Mouse (Mus musculus): ENCODE data around the gene Mapk8ip1. TPM values are rescaled to one million over a fixed set of nuclear protein-coding genes. Genes with fewer than 3 reads are reported as not detected.
"Not testable (repeated sequence)": the region's sequence is repeated elsewhere in the genome, so short reads cannot be mapped to it uniquely, and the experiment has no call there.

The Mapk8ip1 gene
- polyA plus RNA-seq, 1 experiment from 2014 or later = 15.1 TPM

GRCm38 (mm10) chr2:92399877-92400276, 1.2 kb downstream of the Mapk8ip1 start:
- not testable (repeated sequence) for H3K4me3 ChIP-seq; H3K27ac ChIP-seq; H3K9me3 ChIP-seq; H3K4me2 ChIP-seq; ATAC-seq (ENCODE audit: borderline replicate concordance, extremely low read depth, low FRiP score, low TSS enrichment); H3K36me3 ChIP-seq; H3K4me1 ChIP-seq; H3K9ac ChIP-seq
- 64% methylated on average over 3 of the region's 4 CpGs for WGBS
- H3K27me3 ChIP-seq = peaks cover 12% of the 10 kb centered on the region

DNA sequence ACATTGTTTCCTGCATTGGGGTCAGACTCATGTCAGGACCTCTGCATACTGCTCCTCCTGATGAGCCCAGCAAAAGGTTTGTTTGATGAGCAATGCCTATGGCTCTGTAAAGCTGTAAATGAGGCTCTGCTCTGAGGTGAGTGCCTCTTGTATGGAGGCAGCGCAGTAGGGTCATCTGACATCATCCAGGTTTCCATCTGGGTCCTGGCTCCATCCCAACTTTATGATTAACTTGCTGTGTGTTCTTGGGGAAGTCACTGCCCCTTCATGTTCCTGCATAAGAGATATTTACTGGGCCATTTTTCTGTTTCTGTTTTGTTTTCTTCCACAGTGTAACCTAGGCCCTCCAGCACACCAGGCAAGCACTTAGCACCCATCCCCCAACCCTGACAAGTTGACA, 3.6 kb downstream of the Mapk8ip1 start:
- H3K27me3 ChIP-seq = peaks cover 16% of the 10 kb centered on the region
- ATAC-seq (ENCODE audit: borderline replicate concordance, extremely low read depth, low FRiP score, low TSS enrichment) = no peak
- H3K9me3 ChIP-seq = no peaks in the 10 kb centered on the region

GRCm38 (mm10) chr2:92395535-92395934, 5.5 kb downstream of the Mapk8ip1 start:
- Histone ChIP-seq H3K27me3 (peaks cover 10% of the 10 kb centered on the region; the same call in 1 of the 2 replicates), H3K27ac (no peak overlapping the region), H3K9me3 (no peaks in the 10 kb centered on the region), H3K9ac (no peak overlapping the region), H3K4me3 (no peak overlapping the region), H3K4me2 (no peak overlapping the region), H3K36me3 (no peaks in the 10 kb centered on the region), H3K4me1 (peaks cover 12% of the 10 kb centered on the region)
- ATAC-seq (ENCODE audit: borderline replicate concordance, extremely low read depth, low FRiP score, low TSS enrichment) = no peak
- 80% methylated on average over 3 of the region's 3 CpGs for WGBS

More for the DNA sequence above, 3.6 kb downstream of the Mapk8ip1 start:
- Histone ChIP-seq H3K9ac (no peak overlapping the region), H3K36me3 (no peaks in the 10 kb centered on the region), H3K4me2 (no peak overlapping the region), H3K4me3 (no peak overlapping the region), H3K27ac (no peak overlapping the region), H3K4me1 (peaks cover 6% of the 10 kb centered on the region; the same call in 1 of the 2 replicates)
- WGBS = 82% methylated on average over 1 of the region's 1 CpGs

DNA sequence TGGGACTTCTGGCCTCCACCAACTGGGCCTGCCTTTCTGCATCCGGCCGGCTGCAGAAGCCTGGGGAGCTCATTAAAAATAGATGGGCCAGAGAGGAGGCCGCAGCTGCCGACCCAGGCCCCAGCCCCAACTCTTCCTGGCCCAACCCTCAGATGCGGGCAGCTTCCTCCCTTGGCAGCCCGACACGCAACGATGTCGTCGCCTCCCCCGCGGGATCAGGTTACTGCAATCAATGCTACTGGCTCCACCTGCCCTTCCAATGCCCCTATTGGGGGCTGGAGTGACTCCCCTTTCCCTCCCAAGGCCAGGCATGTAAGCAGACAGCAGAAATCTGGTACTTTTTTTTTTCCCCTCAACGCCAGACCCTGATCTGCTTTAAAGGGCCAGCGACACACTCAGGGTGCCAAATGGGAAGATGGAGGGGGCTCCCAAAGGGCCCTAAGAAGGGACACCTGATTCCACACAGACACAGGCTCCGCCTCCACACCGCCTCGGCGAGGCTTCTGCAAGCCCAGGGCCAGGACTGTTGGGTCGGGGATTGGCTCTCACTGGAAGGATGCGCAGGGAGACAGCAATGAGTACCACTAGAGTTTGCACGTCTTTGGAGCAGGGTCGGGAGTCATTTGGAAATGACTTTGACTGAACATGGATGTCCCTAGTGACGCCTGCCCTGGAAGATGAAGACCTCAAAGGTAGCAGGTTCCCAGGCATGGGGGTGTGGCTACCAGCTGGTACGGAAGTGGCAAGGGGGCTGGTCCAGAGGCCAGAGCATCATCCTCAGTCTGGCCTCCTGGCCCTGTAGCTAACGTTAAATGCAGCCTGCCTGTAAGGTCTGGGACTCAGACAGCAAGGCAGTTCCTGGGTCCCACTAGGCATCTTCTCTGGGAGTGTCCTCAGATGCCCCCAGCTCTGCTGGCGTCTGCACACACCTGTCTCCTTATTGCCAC, 8.5 kb downstream of the Mapk8ip1 start:
- Histone ChIP-seq H3K27ac (no peak overlapping the region), H3K9me3 (no peaks in the 10 kb centered on the region), H3K4me3 (peak overlapping the region; percentile 16), H3K4me2 (peak overlapping the region; percentile 43), H3K4me1 (peaks cover 38% of the 10 kb centered on the region), H3K36me3 (no peaks in the 10 kb centered on the region), H3K9ac (peak overlapping the region; percentile 13), H3K27me3 (peaks cover 6% of the 10 kb centered on the region; the same call in 1 of the 2 replicates)
- 5% methylated on average over 26 of the region's 26 CpGs for WGBS
- no peak for ATAC-seq (ENCODE audit: borderline replicate concordance, extremely low read depth, low FRiP score, low TSS enrichment)

- Histone ChIP-seq H3K9me3 (no peaks in the 10 kb centered on the region), H3K4me1 (peaks cover 38% of the 10 kb centered on the region), H3K27ac (no peak overlapping the region), H3K36me3 (0 out of 2 replicates have a peak, but pooled peaks cover under 1% of the 10 kb centered on the region), H3K27me3 (peaks cover 6% of the 10 kb centered on the region; the same call in 1 of the 2 replicates), H3K4me3 (peak overlapping the region; percentile 16), H3K9ac (peak overlapping the region; percentile 13), H3K4me2 (peak overlapping the region; percentile 43)
- no peak for ATAC-seq (ENCODE audit: borderline replicate concordance, extremely low read depth, low FRiP score, low TSS enrichment)
- 27% methylated on average over 11 of the region's 11 CpGs for WGBS
Measured at GRCm38 (mm10) chr2:92391703-92392317, 9.3 kb downstream of the Mapk8ip1 start.

DNA sequence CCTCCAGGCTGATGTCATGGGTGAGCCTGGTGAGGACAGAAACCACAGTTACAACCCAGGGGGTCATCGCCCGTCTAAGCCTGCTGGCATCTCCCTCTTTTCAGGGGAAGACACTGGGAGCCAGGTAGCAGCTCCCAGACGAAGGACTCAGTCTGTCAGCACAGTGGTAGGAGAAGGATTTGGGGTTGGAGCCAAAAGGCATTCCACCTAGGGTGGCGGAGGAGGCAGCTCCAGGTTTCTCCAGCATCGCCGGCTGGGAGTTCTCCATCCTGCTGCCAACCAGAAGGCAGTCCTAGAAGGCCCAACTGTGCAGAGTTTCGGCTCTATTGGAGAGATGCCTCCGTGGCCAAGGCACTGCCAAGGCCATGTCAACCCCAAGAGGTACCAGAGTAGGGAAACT, 9.9 kb downstream of the Mapk8ip1 start:
- Histone ChIP-seq H3K27me3 (peaks cover 6% of the 10 kb centered on the region; the same call in 1 of the 2 replicates), H3K4me3 (no peak overlapping the region), H3K4me2 (no peak overlapping the region), H3K36me3 (peaks cover 4% of the 10 kb centered on the region; the same call in 1 of the 2 replicates), H3K4me1 (peaks cover 38% of the 10 kb centered on the region), H3K9me3 (no peaks in the 10 kb centered on the region), H3K9ac (no peak overlapping the region), H3K27ac (no peak overlapping the region)
- ATAC-seq (ENCODE audit: borderline replicate concordance, extremely low read depth, low FRiP score, low TSS enrichment) = no peak
- whole genome bisulfite sequencing = 80% methylated on average over 8 of the region's 8 CpGs

GRCm38 (mm10) chr2:92390206-92390930, 10.7 kb downstream of the Mapk8ip1 start:
- Histone ChIP-seq H3K4me1 (peaks cover 38% of the 10 kb centered on the region), H3K27ac (no peak overlapping the region), H3K4me2 (no peak overlapping the region)

GRCm38 (mm10) chr2:92389645-92390044, 11.4 kb downstream of the Mapk8ip1 start:
- Histone ChIP-seq H3K4me2 (peak overlapping the region; percentile 90), H3K9ac (peak overlapping the region; percentile 63; the same call in 1 of the 2 replicates), H3K27me3 (peaks cover 6% of the 10 kb centered on the region; the same call in 1 of the 2 replicates), H3K4me3 (peak overlapping the region; percentile 64), H3K36me3 (peaks cover 6% of the 10 kb centered on the region; the same call in 1 of the 2 replicates), H3K9me3 (no peaks in the 10 kb centered on the region), H3K27ac (peak overlapping the region; percentile 77), H3K4me1 (peaks cover 38% of the 10 kb centered on the region)
- ATAC-seq (ENCODE audit: borderline replicate concordance, extremely low read depth, low FRiP score, low TSS enrichment) = peak; percentile 3; the same call in 1 of the 2 replicates
- WGBS = 7% methylated on average over 10 of the region's 10 CpGs

More at GRCm38 (mm10) chr2:92390206-92390930, 10.7 kb downstream of the Mapk8ip1 start:
- 69% methylated on average over 6 of the region's 6 CpGs for WGBS
- Histone ChIP-seq H3K9ac (no peak overlapping the region), H3K9me3 (no peaks in the 10 kb centered on the region), H3K27me3 (peaks cover 6% of the 10 kb centered on the region; the same call in 1 of the 2 replicates), H3K36me3 (peaks cover 6% of the 10 kb centered on the region; the same call in 1 of the 2 replicates), H3K4me3 (no peak overlapping the region)
- no peak for ATAC-seq (ENCODE audit: borderline replicate concordance, extremely low read depth, low FRiP score, low TSS enrichment)

DNA sequence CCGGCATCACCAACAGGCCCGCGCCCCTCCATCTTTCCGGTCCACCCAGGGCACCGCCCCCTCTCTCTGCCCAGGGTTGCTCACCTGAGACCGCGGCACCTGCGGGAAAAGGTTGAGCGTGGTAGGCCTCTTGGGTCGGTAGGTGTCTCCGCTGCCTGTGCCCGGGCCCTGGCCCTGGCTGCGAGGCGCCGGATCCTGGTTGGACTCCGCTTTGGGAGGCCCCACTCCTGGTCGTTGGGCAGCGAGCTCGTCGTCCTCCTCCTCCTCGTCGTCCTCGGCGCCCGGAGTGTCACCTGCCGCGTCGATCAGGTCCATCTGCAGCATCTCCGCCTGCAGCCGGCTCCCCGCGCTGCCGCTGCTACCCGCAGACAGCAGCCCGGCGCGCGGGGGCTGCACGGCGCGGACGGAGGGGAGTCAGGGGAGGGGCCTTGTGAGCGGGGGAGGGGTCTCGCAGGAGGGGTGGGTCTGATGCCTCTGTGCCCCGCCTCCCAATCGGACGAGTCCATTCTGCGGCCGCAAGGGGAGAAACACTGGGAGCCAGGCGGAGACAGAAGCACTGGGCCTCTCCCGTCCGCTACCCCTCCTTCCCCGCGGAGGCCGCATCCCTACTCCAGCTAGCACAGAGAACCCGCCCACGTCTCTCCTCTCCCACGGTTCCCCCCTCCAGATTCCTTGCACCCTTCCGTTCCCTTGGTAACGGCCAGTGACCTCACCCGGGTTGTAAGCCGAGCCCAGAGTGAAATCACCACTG, 12.0 kb downstream of the Mapk8ip1 start:
- Histone ChIP-seq H3K4me3 (peak overlapping the region; percentile 64), H3K36me3 (peaks cover 6% of the 10 kb centered on the region; the same call in 1 of the 2 replicates), H3K9ac (peak overlapping the region; percentile 63), H3K27ac (peak overlapping the region; percentile 77), H3K27me3 (peaks cover 6% of the 10 kb centered on the region; the same call in 1 of the 2 replicates), H3K4me2 (peak overlapping the region; percentile 90), H3K4me1 (peaks cover 38% of the 10 kb centered on the region), H3K9me3 (no peaks in the 10 kb centered on the region)
- peak; percentile 89 for ATAC-seq (ENCODE audit: borderline replicate concordance, extremely low read depth, low FRiP score, low TSS enrichment)
- WGBS = under 1% methylated on average over 55 of the region's 62 CpGs

DNA sequence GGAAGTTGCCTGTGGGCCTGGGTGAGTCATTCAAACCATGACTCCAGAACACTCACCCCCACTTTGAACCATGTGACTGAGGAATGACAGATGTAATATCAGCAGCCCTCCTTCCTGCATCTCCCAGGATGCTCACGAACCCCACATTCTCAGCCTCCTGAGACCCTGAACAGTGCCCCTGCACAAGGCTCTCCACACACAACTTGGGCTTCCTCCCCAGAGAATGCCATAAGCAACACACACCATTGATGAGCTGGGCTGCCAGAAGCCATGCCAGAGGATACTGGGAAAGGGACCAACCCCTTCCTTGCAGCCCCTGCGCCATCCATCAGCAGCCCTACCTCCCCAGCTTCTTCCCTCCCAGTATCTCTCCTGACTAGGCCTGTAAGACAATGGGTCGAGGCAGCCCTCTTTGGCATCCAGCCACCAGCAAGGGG, 13.0 kb downstream of the Mapk8ip1 start:
- H3K4me1 ChIP-seq = peaks cover 38% of the 10 kb centered on the region
- no peaks in the 10 kb centered on the region for H3K9me3 ChIP-seq
- H3K4me2 ChIP-seq = peak overlapping the region; percentile 90
- peak overlapping the region; percentile 64 for H3K4me3 ChIP-seq
- ATAC-seq (ENCODE audit: borderline replicate concordance, extremely low read depth, low FRiP score, low TSS enrichment) = no peak
- peaks cover 6% of the 10 kb centered on the region; the same call in 1 of the 2 replicates for H3K27me3 ChIP-seq
- H3K27ac ChIP-seq = no peak overlapping the region
- peaks cover 10% of the 10 kb centered on the region; the same call in 1 of the 2 replicates for H3K36me3 ChIP-seq
- 40% methylated on average over 3 of the region's 3 CpGs for WGBS
- peak overlapping the region; percentile 63; the same call in 1 of the 2 replicates for H3K9ac ChIP-seq
